Mouse (Mus musculus) macrophage (primary cell): ENCODE results near the gene Icam1. TPM values are rescaled to one million over a fixed set of nuclear protein-coding genes. Genes with fewer than 3 reads are reported as not detected.

Experiments used
- H3K27ac ChIP-seq: fragments of 350-480 bp; formaldehyde crosslinking; 2 replicates; pipeline ENCODE4 v1.9.0; 2021
- H3K36me3 ChIP-seq: fragments of 350-480 bp; formaldehyde crosslinking; 2 replicates; pipeline ENCODE4 v1.9.0; 2021; ENCODE audit errors: inconsistent target
- H3K4me3 ChIP-seq: fragments of 350-480 bp; formaldehyde crosslinking; 2 replicates; pipeline ENCODE4 v1.9.0; 2021; ENCODE audit errors: inconsistent target
- H3K79me2 ChIP-seq: fragments of 350-480 bp; formaldehyde crosslinking; 2 replicates; pipeline ENCODE4 v1.9.0; 2021; ENCODE audit errors: inconsistent target
- WGBS: methylation state at CpG from one replicate; pipeline ENCODE4 v1.1.7; 2026; ENCODE audit warnings: inconsistent platforms; ENCODE audit not compliant: missing documents; 5-methylcytosine and 5-hydroxymethylcytosine counted together
- polyA plus RNA-seq: library from polyadenylated mRNA; stranded (reverse); fragments of 250-400 nt; gene quantifications from 3 replicates; pipeline ENCODE4 v1.2.4, GENCODE M21; 2018; ENCODE audit warnings: inconsistent platforms
- total RNA-seq, 78 experiments: library from RNA; depleted of rRNA; stranded (reverse); fragments of 250-400 nt; gene quantifications; 1 replicate in 9 of 78; 2 replicates in 24 of 78; 3 replicates in 43 of 78; 4 replicates in 2 of 78; pipeline ENCODE4 v1.2.4; 2018; ENCODE audit warnings: inconsistent platforms in 56 of 78

Icam1 gene
- 1,000 to 10,000 TPM in 13 of 26 experiments, 100 to 1,000 TPM in 10, 10 to 100 TPM in 3; 57.0 to 3,038 (median 1,000) TPM for total RNA-seq (2018; cell fraction: chromatin; rRNA removed)
- total RNA-seq (2018; cell fraction: cytosol; rRNA removed), result 1,000 to 10,000 TPM in 2 of 26 experiments, 100 to 1,000 TPM in 18, 10 to 100 TPM in 6; 49.9 to 1,322 (median 265) TPM
- 1,000 to 10,000 TPM in 17 of 26 experiments, 100 to 1,000 TPM in 8, 10 to 100 TPM in 1; 95.6 to 2,581 (median 1,271) TPM for total RNA-seq (2018; cell fraction: nucleus; rRNA removed)
- polyA plus RNA-seq, result 35.3 to 116 TPM (median 39.2 TPM) in 3 replicates

DNA sequence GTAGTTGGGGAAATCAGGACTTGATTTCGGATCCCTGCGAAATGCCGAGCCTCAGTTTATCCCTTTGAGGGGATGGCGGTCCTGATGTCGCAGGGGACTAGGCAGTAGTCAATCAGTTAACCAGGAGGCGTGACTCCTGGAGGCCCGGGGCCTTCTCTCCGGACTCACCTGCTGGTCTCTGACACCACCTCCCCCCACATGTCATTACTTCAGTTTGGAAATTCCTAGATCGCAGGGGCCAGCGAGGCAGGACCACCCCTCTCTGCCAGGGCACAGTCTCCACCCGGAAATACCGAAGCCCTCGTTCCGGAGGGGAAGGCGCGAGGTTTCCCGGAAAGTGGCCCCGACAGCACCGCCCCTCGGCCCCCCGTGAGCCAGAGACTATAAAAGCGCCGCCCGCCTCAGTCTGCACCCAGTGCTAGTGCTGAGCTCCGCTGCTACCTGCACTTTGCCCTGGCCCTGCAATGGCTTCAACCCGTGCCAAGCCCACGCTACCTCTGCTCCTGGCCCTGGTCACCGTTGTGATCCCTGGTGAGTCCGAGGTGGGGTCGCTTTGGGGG is at the start of gene Icam1:
TSS of gene Icam1 (plus strand) at position 415 of the 560 bp plus-strand sequence.
- 2% methylated on average over 29 of the region's 30 CpGs for WGBS
- H3K27ac ChIP-seq, result peak within 1 kb of the TSS; percentile 90

DNA sequence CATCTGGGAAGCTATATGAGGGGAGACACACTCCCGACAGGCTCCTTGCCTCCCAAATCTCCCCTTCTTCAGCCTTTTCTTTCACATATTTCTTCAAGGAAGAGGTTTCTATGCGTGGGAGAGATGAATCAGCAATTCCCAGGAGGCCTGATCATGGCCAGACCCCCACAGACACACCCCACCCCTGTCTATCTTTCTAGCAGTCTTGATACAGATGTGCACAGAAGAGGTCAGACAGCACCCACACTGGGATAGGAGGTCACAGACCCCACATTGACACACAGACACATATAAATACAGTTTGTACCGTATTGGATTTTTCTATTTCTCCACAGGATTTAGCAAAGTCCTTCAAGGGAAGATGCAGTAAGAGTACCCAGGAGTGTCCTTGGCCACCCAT is 49.8 kb upstream of the Icam1 start:
- Histone ChIP-seq H3K79me2 (peaks cover 60% of the 10 kb centered on the region), H3K36me3 (peaks cover 45% of the 10 kb centered on the region), H3K4me3 (no peak overlapping the region), H3K27ac (peak overlapping the region; percentile 83)
- 73% methylated on average over 3 of the region's 3 CpGs for WGBS

More for the DNA sequence above, at the start of gene Icam1:
- Histone ChIP-seq H3K79me2 (peaks cover 45% of the 10 kb centered on the region), H3K36me3 (peaks cover 11% of the 10 kb centered on the region; the same call in 1 of the 2 replicates), H3K4me3 (peak within 1 kb of the TSS; percentile 67)

DNA sequence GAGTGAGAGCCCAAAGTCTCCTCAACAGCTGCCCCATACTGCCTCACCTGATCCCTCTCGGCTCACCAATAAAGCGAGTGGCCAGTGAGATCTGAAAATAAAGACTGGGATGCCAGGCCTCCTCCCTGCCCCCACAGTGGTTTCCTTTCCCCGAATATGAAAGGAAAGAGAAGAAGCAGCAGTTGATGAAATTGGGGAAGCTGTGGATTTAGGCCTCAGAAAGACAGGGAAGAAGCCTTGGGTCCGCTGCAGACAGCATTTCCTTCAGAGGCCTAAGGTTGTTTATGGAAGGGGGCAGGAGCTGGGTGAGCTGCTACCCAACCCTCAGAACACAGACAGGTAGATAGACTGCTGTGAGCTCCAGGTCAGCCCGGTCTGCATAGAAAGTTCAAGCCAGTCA is 49.0 kb upstream of the Icam1 start:
- Histone ChIP-seq H3K36me3 (peaks cover 52% of the 10 kb centered on the region), H3K27ac (peak overlapping the region; percentile 83), H3K4me3 (no peak overlapping the region), H3K79me2 (peaks cover 68% of the 10 kb centered on the region)
- 25% methylated on average over 3 of the region's 5 CpGs for WGBS

- no peak overlapping the region for H3K4me3 ChIP-seq
- no peak overlapping the region for H3K27ac ChIP-seq
- H3K36me3 ChIP-seq, result peaks cover 48% of the 10 kb centered on the region
- WGBS, result 100% methylated on average over 7 of the region's 7 CpGs
- H3K79me2 ChIP-seq, result peaks cover 93% of the 10 kb centered on the region
Observed at GRCm38 (mm10) chr9:20971751-20972140, 44.0 kb upstream of the Icam1 start.

DNA sequence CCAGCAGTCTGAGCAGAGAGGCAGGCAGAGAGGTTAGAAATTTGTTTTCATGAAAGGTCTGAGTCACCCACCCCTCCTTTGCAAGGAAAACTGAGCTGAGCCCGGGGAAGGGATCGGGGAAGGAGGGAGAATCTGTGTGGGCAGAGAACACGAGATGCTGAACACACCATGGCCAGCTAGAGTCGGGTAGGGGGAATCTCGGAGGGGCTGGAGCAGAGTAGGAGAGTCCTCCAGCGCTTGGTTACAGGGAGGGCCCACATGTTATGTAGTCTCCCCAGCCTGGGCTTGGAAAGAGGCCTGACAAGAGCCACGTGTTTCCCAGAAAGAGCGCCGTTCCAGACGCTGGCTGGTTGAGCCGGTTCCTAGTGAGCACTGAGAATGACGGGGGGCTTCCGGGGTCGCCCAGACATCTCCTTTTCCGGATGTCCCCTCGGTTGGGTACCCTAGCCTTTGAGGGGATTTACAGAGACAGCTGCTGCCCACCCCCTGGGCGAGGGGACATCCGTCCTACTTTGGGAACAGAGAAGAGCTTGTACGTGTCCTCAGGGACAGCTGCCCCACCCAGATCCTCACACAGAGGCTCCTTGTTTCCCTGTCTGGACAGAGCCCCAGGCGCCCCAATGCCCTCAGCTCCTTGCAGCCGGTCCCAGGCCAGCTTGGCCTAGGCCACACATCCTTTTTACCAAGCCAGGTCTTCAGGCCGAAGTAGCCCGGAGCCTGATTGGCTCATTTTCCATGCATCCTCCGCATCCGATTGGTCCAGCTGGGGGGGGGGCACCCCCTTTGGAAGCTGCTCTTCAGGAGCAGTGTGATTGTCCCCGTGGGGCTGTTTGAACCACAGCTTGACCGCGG is 43.4 kb upstream of the Icam1 start:
- H3K4me3 ChIP-seq, result no peak overlapping the region
- peaks cover 90% of the 10 kb centered on the region for H3K79me2 ChIP-seq
- H3K27ac ChIP-seq, result peak overlapping the region; percentile 90; the same call in 1 of the 2 replicates
- peaks cover 46% of the 10 kb centered on the region for H3K36me3 ChIP-seq
- WGBS, result 93% methylated on average over 28 of the region's 28 CpGs

DNA sequence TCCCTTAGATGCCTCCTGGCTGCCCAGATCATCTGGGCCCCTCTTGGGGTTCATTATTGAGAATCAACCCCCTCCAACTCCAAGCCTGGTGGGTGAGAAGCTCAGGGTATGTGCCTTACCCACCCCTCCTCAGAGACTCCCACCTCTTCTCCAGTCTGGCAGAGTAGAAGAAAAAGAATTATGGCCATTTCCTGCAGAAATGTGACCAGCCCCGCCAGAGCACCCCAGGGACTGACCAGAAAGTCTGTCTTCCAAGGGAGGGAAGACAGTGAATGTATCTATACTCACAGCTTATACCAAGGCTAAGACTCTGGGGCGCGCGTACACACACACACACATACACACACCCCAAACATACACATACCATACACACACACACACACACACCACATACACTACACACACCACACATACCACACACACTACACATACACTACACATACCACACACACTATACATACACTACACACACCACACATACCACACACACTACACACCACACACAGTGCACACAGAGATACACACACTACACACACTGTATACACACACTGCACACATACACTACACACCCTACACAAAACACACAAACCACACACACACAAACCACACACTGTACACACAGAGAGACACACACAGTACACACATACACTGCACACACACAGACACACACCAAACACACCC is 42.6 kb upstream of the Icam1 start:
- Histone ChIP-seq H3K27ac (peak overlapping the region; percentile 90), H3K4me3 (peak overlapping the region; percentile 98; the same call in 1 of the 2 replicates), H3K79me2 (peaks cover 82% of the 10 kb centered on the region), H3K36me3 (peaks cover 38% of the 10 kb centered on the region)
- 90% methylated on average over 4 of the region's 4 CpGs for WGBS

DNA sequence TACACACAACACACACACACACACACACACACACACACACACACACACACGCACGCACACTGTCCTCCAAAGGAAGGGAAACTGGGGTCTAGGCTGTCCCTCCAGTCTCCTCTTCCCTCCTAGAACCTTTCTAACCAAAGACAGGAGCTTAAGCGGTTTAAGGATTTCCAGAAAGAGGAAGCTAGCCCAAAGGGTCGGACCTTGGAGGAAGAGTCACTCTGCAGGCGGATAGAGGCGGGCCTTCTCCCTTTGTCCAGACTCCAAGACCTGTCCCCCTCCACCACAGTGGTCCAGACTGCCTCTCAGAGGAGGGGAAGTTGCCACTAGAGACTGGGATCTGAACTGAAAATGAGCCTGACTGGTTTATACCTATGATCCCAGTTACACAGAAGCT is 42.1 kb upstream of the Icam1 start:
- Histone ChIP-seq H3K4me3 (peak overlapping the region; percentile 98; the same call in 1 of the 2 replicates), H3K79me2 (peaks cover 76% of the 10 kb centered on the region), H3K27ac (peak overlapping the region; percentile 90), H3K36me3 (peaks cover 33% of the 10 kb centered on the region)
- WGBS, result 0% methylated on average over 3 of the region's 6 CpGs

DNA sequence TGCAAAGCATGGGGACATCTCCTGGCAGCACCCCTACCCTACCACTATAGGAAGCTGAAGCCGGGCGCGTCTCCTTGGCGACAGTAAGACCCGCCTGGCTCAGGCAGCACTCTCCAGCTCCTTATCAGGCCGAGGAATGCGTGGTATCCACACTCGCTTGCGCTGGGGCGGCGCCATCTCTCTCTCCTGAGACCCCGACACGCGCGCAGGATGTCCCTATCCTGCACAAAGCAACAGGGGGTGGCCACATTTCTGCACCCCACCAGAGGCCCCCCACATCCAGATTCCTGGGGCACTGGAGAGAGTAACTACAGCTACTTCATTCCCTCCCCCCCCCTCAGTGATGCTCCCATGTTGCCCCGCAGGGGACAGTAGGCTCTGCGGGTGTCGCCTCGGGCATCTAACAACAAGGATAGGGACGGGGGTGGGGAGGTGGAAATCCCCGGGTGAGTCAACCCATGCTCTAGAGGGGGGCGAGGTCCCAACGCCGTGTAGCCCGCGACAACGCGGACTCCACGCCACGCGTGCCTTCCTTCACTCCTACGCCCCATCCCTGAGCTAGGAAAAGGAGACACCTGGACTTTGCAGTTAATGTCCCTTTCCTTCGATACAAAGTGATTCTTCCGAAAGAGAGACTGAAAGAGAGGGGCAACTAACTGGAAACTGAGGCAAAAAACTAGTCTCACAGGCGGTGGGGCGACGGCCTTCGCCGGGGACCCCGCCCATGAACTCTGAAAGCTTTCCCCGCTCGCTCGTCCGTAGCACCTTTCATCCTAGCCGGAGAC is 40.2 kb upstream of the Icam1 start:
- Histone ChIP-seq H3K4me3 (peak overlapping the region; percentile 98), H3K27ac (peak overlapping the region; percentile 90), H3K79me2 (peaks cover 57% of the 10 kb centered on the region), H3K36me3 (peaks cover 19% of the 10 kb centered on the region)
- 9% methylated on average over 44 of the region's 45 CpGs for WGBS

DNA sequence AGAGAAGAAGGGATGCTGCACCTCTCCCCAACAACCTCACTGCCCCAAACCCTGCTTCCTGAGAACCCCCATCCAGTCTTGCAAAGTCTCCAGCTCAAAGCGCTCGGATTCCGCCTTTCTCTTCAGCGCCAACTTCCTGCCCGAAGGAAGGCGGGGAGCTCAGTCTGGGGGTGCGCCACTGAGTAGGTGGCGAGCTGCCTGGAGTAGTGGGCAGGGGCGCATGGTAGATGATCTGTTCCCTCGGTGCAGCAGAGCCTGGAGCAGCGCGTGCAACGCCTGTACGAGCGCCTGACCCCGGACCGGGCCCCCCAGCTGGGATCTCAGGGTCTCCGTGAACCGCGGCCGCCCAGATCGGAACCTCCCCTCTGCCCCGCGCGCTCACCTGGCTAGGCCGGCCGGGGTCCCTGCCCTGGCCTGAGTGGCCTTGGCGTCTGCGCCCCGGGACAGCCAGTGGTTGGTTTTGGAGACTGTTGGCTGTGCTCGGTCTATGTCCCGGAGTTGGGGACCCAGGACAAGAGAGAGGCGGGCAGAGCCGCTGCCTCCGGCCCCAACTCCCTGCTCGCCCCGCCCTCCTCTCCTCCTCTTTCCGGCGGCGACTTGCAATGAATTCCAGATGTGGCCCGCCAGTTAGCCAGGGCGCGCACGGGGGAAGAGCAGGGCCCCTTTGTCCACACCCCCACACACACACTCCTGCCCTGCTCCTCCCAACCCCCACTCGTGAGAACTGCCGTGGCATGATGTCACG is 39.4 kb upstream of the Icam1 start, which contains the start of gene S1pr2:
TSS of gene S1pr2 (minus strand) at position 566 of the 745 bp plus-strand sequence.
- Histone ChIP-seq H3K4me3 (peak within 1 kb of the TSS; percentile 98), H3K27ac (peak within 1 kb of the TSS; percentile 90), H3K36me3 (peaks cover 12% of the 10 kb centered on the region; the same call in 1 of the 2 replicates), H3K79me2 (peaks cover 49% of the 10 kb centered on the region)
- under 1% methylated on average over 47 of the region's 47 CpGs for WGBS

DNA sequence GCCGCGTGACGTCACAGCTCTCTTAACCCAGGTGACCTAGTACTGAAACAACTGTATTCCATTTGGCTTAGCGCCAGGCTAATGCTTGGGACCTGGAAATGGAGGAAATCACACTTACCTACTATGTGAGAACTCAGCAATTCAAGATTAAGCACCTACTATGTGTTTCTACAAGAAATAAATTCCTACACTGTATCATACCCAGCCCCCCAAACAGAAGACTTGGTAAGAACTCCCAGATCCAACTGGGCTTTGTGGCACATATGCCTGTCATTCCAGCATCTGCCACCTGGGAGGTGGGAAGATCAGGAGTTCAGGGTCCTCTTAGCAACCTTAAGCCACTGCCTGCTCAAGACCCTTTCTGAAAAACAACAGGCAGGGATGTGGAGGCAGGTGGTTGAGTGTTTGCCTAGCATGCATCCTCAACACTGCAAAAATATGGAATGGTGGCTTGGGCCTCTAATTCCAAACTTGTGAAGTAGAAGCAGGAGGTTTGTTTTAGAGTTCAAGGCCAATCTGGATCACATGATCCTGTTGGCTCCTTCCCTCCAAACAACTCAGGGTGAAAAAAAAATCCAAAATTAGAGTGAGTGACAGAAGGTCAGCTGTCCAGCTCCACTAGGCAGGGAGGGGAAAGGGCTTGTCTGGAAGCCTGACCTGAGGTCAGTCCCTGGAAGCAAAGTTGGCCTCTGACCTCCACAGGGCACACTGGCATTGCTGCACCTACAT is 38.7 kb upstream of the Icam1 start:
- 9% methylated on average over 4 of the region's 4 CpGs for WGBS
- H3K79me2 ChIP-seq, result peaks cover 42% of the 10 kb centered on the region
- peaks cover 6% of the 10 kb centered on the region; the same call in 1 of the 2 replicates for H3K36me3 ChIP-seq
- H3K27ac ChIP-seq, result peak overlapping the region; percentile 90
- peak overlapping the region; percentile 98; the same call in 1 of the 2 replicates for H3K4me3 ChIP-seq

DNA sequence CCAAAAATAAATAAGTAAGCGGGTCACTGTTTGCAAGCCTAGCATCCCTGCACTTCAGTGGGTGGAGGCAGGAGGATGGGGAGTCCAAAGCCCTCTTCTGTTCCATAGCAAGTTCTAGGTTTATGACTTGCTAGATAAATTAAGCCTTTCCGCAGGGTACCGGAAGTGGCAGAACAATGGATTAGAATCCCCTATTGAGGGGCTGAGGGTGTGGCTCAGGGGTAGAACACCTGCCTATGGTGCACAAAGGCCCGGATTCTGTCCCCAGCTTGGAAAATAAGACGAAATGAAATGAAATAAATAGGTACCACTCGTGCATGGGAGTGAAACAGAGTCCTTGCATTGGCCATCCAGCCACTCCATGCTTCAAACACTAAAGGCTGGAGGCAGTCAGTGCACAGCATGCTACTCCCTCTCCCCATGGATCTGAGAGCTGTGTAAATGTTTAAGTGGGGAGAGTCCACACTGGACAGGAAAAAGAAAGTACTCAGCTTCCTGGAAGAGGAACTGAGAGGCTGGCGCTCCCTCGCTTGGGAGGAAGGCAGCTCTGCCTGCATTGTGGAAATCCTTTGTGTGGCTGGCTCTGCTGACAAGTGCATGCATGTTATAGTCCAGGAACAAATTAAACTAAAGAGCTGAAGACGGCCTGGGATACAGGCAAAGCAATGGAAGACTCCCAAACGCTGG is 37.2 kb upstream of the Icam1 start:
- Histone ChIP-seq H3K4me3 (no peak overlapping the region), H3K79me2 (peaks cover 28% of the 10 kb centered on the region), H3K27ac (peak overlapping the region; percentile 90), H3K36me3 (no peaks in the 10 kb centered on the region)
- WGBS, result 70% methylated on average over 10 of the region's 10 CpGs

DNA sequence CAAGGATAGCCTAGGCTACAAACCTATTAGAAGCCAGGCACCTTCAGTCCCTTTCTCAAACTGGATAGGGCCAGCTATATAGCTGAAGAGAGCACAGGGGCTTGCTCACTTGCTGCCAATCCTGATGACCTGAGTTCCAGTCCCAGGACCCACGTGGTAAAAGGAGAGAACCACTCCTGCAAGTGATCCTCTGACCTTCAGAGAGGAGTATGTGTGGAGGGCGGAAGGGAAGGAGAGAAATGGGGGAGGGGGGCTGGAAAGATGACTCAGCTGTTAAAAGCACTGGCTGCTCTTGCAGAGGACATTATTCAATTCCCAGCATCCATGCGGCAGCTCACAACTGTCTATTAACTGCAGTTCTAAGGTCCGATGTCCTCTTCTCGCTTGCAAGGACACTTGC is 36.6 kb upstream of the Icam1 start:
- no peaks in the 10 kb centered on the region for H3K36me3 ChIP-seq
- H3K79me2 ChIP-seq, result peaks cover 21% of the 10 kb centered on the region
- WGBS, result 84% methylated on average over 5 of the region's 5 CpGs
- no peak overlapping the region for H3K4me3 ChIP-seq
- H3K27ac ChIP-seq, result peak overlapping the region; percentile 90
